ENCODE assay signal across 8 mouse cellular contexts in genomic region chrX:103822271-103822811, GRCm38 (mm10). TPM values are rescaled to one million over a fixed set of nuclear protein-coding genes. Genes with fewer than 3 reads are reported as not detected.
DNase-seq lines count a peak whose midpoint lies in the region; ATAC-seq and TF ChIP-seq lines count a peak whose summit lies in the region.

No protein-coding gene starts in this region.

- peak; percentile 75 for DNase-seq in adrenal gland, postnatal 10 days
- peak; percentile 53 to 57 for DNase-seq in heart, postnatal 14 days
- DNase-seq in kidney, postnatal 36 days: peak; percentile 78 to 80
- DNase-seq in midbrain, embryonic 11.5 days (ENCODE audit: low spot score, missing footprints): peak; percentile 86
- DNase-seq in urinary bladder, postnatal 36 days (ENCODE audit: low spot score in 2 of 2): peak; percentile 10 to 36
- DNase-seq in frontal cortex, postnatal 25 days (ENCODE audit: low spot score in 2 of 2): no peak

- H3K9ac ChIP-seq in ES-Bruce4 (ENCODE audit: low read depth, poor library complexity, severe bottlenecking): 0 out of 2 replicates have a peak overlapping the region, but pooled peaks have one; percentile 36
- peak overlapping the region; percentile 48 for H3K9ac ChIP-seq in embryonic facial prominence, embryonic 12.5 days
- H3K9ac ChIP-seq in midbrain, embryonic 11.5 days (ENCODE audit: low read length): peak overlapping the region; percentile 64

- TF ChIP-seq CTCF in ES-Bruce4 (IDR thresholded peaks at IDR 0.05; ENCODE audit: low read depth, low read length): no peak

- peak overlapping the region; percentile 67 for H3K4me3 ChIP-seq in ES-Bruce4 (ENCODE audit: low read depth, low read length)
- peak overlapping the region; percentile 50 for H3K4me3 ChIP-seq in embryonic facial prominence, embryonic 12.5 days
- peak overlapping the region; percentile 46 for H3K4me3 ChIP-seq in midbrain, embryonic 11.5 days (ENCODE audit: low read depth, low read length)

- ATAC-seq in embryonic facial prominence, embryonic 12.5 days (ENCODE audit: insufficient number of reproducible peaks, insufficient read depth, low FRiP score, low TSS enrichment): peak; percentile 60
- peak; percentile 71 for ATAC-seq in midbrain, embryonic 11.5 days (ENCODE audit: low FRiP score)

- H3K36me3 ChIP-seq in ES-Bruce4 (ENCODE audit: control insufficient read depth, insufficient read depth, low read length, poor library complexity, severe bottlenecking): no peaks in the 10 kb centered on the region
- no peaks in the 10 kb centered on the region for H3K36me3 ChIP-seq in embryonic facial prominence, embryonic 12.5 days
- no peaks in the 10 kb centered on the region for H3K36me3 ChIP-seq in midbrain, embryonic 11.5 days (ENCODE audit: control insufficient read depth, insufficient read depth, low read length)

- H3K4me2 ChIP-seq in embryonic facial prominence, embryonic 12.5 days (replicated peaks): peak overlapping the region; percentile 73
- H3K4me2 ChIP-seq in midbrain, embryonic 11.5 days: peak overlapping the region; percentile 81

- no peaks in the 10 kb centered on the region for H3K9me3 ChIP-seq in ES-Bruce4 (replicated peaks; ENCODE audit: control insufficient read depth, insufficient read depth, low read length, poor library complexity, severe bottlenecking)
- H3K9me3 ChIP-seq in embryonic facial prominence, embryonic 12.5 days: no peaks in the 10 kb centered on the region
- H3K9me3 ChIP-seq in midbrain, embryonic 11.5 days (ENCODE audit: control insufficient read depth, low read length): no peaks in the 10 kb centered on the region

- intact Hi-C loops in heart, postnatal 14 days (cut with DNase I): loop anchor here (5.0 kb wide), 1 partner anchor 125 kb away; no protein-coding TSS in a partner anchor

- 22% methylated on average over 19 of the region's 20 CpGs for WGBS in embryonic facial prominence, embryonic 12.5 days
- WGBS in midbrain, embryonic 11.5 days: 15% methylated on average over 11 of the region's 20 CpGs

- peaks cover 5% of the 10 kb centered on the region; the same call in 1 of the 2 replicates for H3K27me3 ChIP-seq in ES-Bruce4 (ENCODE audit: control insufficient read depth, insufficient read depth, low read length, poor library complexity, severe bottlenecking)
- H3K27me3 ChIP-seq in embryonic facial prominence, embryonic 12.5 days: peaks cover 52% of the 10 kb centered on the region
- H3K27me3 ChIP-seq in midbrain, embryonic 11.5 days (ENCODE audit: control insufficient read depth, insufficient read depth, low read length): peaks cover 68% of the 10 kb centered on the region

- H3K4me1 ChIP-seq in ES-Bruce4 (ENCODE audit: control insufficient read depth, insufficient read depth, low read length): no peaks in the 10 kb centered on the region
- no peaks in the 10 kb centered on the region for H3K4me1 ChIP-seq in embryonic facial prominence, embryonic 12.5 days
- 0 out of 2 replicates have a peak, but pooled peaks cover 2% of the 10 kb centered on the region for H3K4me1 ChIP-seq in midbrain, embryonic 11.5 days (ENCODE audit: control insufficient read depth, insufficient read depth, low read length)

- no peak for TF ChIP-seq EP300 in ES-Bruce4 (IDR thresholded peaks at IDR 0.05; ENCODE audit: insufficient read depth, low read depth, low read length)

- no peak for TF ChIP-seq POLR2A in ES-Bruce4 (IDR thresholded peaks at IDR 0.05; ENCODE audit: insufficient read depth, low read length)

- no peak overlapping the region for H3K27ac ChIP-seq in ES-Bruce4 (ENCODE audit: insufficient read depth, low read length)
- peak overlapping the region; percentile 87 for H3K27ac ChIP-seq in embryonic facial prominence, embryonic 12.5 days
- H3K27ac ChIP-seq in midbrain, embryonic 11.5 days (ENCODE audit: low read depth, low read length): no peak overlapping the region; the same call in 1 of the 2 replicates

RNA-seq across cellular contexts. Expression of gene Slc16a2, which starts 0.6 kb away (rescaled TPM):
- 12.1 and 14.2 TPM in 2 replicates for polyA plus RNA-seq in ES-Bruce4 (2011; ENCODE audit: insufficient read depth, insufficient read length, low read depth, missing spikeins)
- 10 to 100 TPM; 41.8 to 56.6 TPM for total RNA-seq in adrenal gland, postnatal 10 days (2021)
- polyA plus RNA-seq in embryonic facial prominence, embryonic 12.5 days (2016; fragmentation: Nextera tagmentation; extraction: Ambion mirVana): 11.6 and 13.4 TPM in 2 replicates
- 10 to 100 TPM; 10.3 to 14.3 TPM for total RNA-seq in heart, postnatal 14 days (2021)
- polyA plus RNA-seq in midbrain, embryonic 11.5 days (2014; fragmentation: Nextera tagmentation; extraction: Ambion mirVana): 13.4 and 14.0 TPM in 2 replicates

Comparison
In these comparisons a context has a peak if more than half of its experiments do, and no peak if none do; other contexts are left out.
1. DNase-seq: peak in adrenal gland, postnatal 10 days (single experiment), heart, postnatal 14 days (2 of 2), kidney, postnatal 36 days (2 of 2), midbrain, embryonic 11.5 days (single experiment) and urinary bladder, postnatal 36 days (2 of 2); none in frontal cortex, postnatal 25 days (0 of 2).
2. Peak in every context shown above with its lines, with median percentiles within 50 percentile points of each other: H3K4me3 ChIP-seq and H3K9ac ChIP-seq.